Mouse (Mus musculus) c-Kit-positive CD71-positive TER-119-negative erythroid progenitor cells, embryonic 14.5 days (primary cell): ENCODE measurements around the gene Gm28038.

Source experiments
- DNase-seq: peaks from one replicate; pipeline ENCODE4 v3.0.0-alpha.2; 2013; ENCODE audit warnings: low read depth

Gene Gm28038

GRCm38 (mm10) chr2:30285416-30286181 lies 4.8 kb downstream of the Gm28038 start:
- DNase-seq: no peak

GRCm38 (mm10) chr2:30286192-30287026 lies 5.6 kb downstream of the Gm28038 start, which contains the start of the genes Dolk and Nup188:
TSS of gene Dolk (minus strand) at chr2:30286334.
TSS of gene Nup188 (plus strand) at chr2:30286397.
- DNase-seq: peak; percentile 93

- peak; percentile 40 for DNase-seq
Observed at GRCm38 (mm10) chr2:30287027-30287373, 6.2 kb downstream of the Gm28038 start.

GRCm38 (mm10) chr2:30299525-30299924 lies 18.7 kb downstream of the Gm28038 start:
- DNase-seq: no peak

GRCm38 (mm10) chr2:30299966-30300365 lies 19.1 kb downstream of the Gm28038 start:
- no peak for DNase-seq

GRCm38 (mm10) chr2:30306087-30306486 lies 25.2 kb downstream of the Gm28038 start:
- no peak for DNase-seq

- DNase-seq: peak; percentile 28
Observed at GRCm38 (mm10) chr2:30309351-30309750, 28.5 kb downstream of the Gm28038 start.

- no peak for DNase-seq
Observed at GRCm38 (mm10) chr2:30311481-30311880, 30.6 kb downstream of the Gm28038 start.

- DNase-seq: no peak
Observed at GRCm38 (mm10) chr2:30316136-30316535, 35.3 kb downstream of the Gm28038 start.

- no peak for DNase-seq
Observed at GRCm38 (mm10) chr2:30316955-30317354, 36.1 kb downstream of the Gm28038 start.

- DNase-seq: no peak
Observed at GRCm38 (mm10) chr2:30319260-30319659, 38.4 kb downstream of the Gm28038 start.

- no peak for DNase-seq
Observed at GRCm38 (mm10) chr2:30323111-30323510, 42.3 kb downstream of the Gm28038 start.

GRCm38 (mm10) chr2:30325296-30325695 lies 44.5 kb downstream of the Gm28038 start:
- DNase-seq: no peak

GRCm38 (mm10) chr2:30327276-30327675 lies 46.4 kb downstream of the Gm28038 start:
- DNase-seq: no peak

- no peak for DNase-seq
Observed at GRCm38 (mm10) chr2:30328791-30329190, 47.9 kb downstream of the Gm28038 start.

GRCm38 (mm10) chr2:30335324-30335723 lies 54.5 kb downstream of the Gm28038 start:
- no peak for DNase-seq

GRCm38 (mm10) chr2:30336174-30336915 lies 55.5 kb downstream of the Gm28038 start:
- DNase-seq: no peak

GRCm38 (mm10) chr2:30337179-30337578 lies 56.3 kb downstream of the Gm28038 start:
- DNase-seq: no peak

- no peak for DNase-seq
Observed at GRCm38 (mm10) chr2:30342061-30342460, 61.2 kb downstream of the Gm28038 start.

GRCm38 (mm10) chr2:30342544-30342943 lies 61.7 kb downstream of the Gm28038 start:
- DNase-seq: no peak

GRCm38 (mm10) chr2:30343601-30344137 lies 62.8 kb downstream of the Gm28038 start:
- no peak for DNase-seq
